Mouse (Mus musculus) c-Kit-positive CD71-positive TER-119-positive erythroid progenitor cells, embryonic 14.5 days (primary cell): Measurements from ENCODE around the gene Gmnn.

Source experiments
- DNase-seq: peaks from one replicate; pipeline ENCODE4 v3.0.0-alpha.2; 2013; ENCODE audit warnings: low spot score

Gene Gmnn

GRCm38 (mm10) chr13:24761083-24761402, 680 bp downstream of the Gmnn start:
- DNase-seq, result no peak

GRCm38 (mm10) chr13:24760351-24760870, 1.3 kb downstream of the Gmnn start:
- no peak for DNase-seq

GRCm38 (mm10) chr13:24759451-24759850, 2.3 kb downstream of the Gmnn start:
- no peak for DNase-seq

- DNase-seq, result no peak
These were observed 3.7 kb downstream of the Gmnn start for GRCm38 (mm10) chr13:24757820-24758564.

- DNase-seq, result no peak
These were observed 5.0 kb downstream of the Gmnn start for GRCm38 (mm10) chr13:24756756-24757155.

- DNase-seq, result no peak
These were observed 10.3 kb downstream of the Gmnn start for GRCm38 (mm10) chr13:24751396-24751795.

GRCm38 (mm10) chr13:24750807-24751206, 10.9 kb downstream of the Gmnn start:
- DNase-seq, result no peak

GRCm38 (mm10) chr13:24747823-24748222, 13.9 kb downstream of the Gmnn start:
- DNase-seq, result no peak

- no peak for DNase-seq
These were observed 20.7 kb downstream of the Gmnn start, which contains the start of gene Armh2 for GRCm38 (mm10) chr13:24741028-24741427. Gene Armh2, plus strand, starts transcription at chr13:24741232.

- no peak for DNase-seq
These were observed 26.1 kb downstream of the Gmnn start for GRCm38 (mm10) chr13:24735608-24736131.

GRCm38 (mm10) chr13:24734502-24734901, 27.2 kb downstream of the Gmnn start:
- DNase-seq, result no peak

GRCm38 (mm10) chr13:24729128-24729527, 32.6 kb downstream of the Gmnn start:
- no peak for DNase-seq

GRCm38 (mm10) chr13:24724395-24724759, 37.3 kb downstream of the Gmnn start:
- no peak for DNase-seq

GRCm38 (mm10) chr13:24723699-24724394, 37.9 kb downstream of the Gmnn start:
- no peak for DNase-seq

- DNase-seq, result no peak
These were observed 40.2 kb downstream of the Gmnn start for GRCm38 (mm10) chr13:24721502-24721901.

GRCm38 (mm10) chr13:24717677-24718076, 44.0 kb downstream of the Gmnn start:
- no peak for DNase-seq

GRCm38 (mm10) chr13:24716441-24716840, 45.3 kb downstream of the Gmnn start:
- no peak for DNase-seq

- DNase-seq, result no peak
These were observed 46.1 kb downstream of the Gmnn start for GRCm38 (mm10) chr13:24715601-24716000.

- no peak for DNase-seq
These were observed 47.3 kb downstream of the Gmnn start for GRCm38 (mm10) chr13:24714360-24714885.

- DNase-seq, result peak; percentile 58
These were observed 48.2 kb downstream of the Gmnn start for GRCm38 (mm10) chr13:24713434-24714000.

- DNase-seq, result no peak
These were observed 49.1 kb downstream of the Gmnn start for GRCm38 (mm10) chr13:24712581-24713130.

GRCm38 (mm10) chr13:24710968-24711367, 50.8 kb downstream of the Gmnn start:
- DNase-seq, result no peak
